Mouse (Mus musculus) neural tube, embryonic 14.5 days (tissue): Measurements from ENCODE around the gene Dact3. TPM values are rescaled to one million over a fixed set of nuclear protein-coding genes. Genes with fewer than 3 reads are reported as not detected.

Experiments
- ATAC-seq: fragments of 200-750 bp; cut with Nextera tagmentation; 2 replicates; pipeline ENCODE4 v1.8.0; 2017; ENCODE audit warnings: low read depth, mild to moderate bottlenecking, moderate TSS enrichment, moderate library complexity
- H3K27ac ChIP-seq: fragments of 300-500 bp; sonication (generic); 2 replicates; pipeline ENCODE4 v1.5.1; 2014; ENCODE audit warnings: low read depth, mild to moderate bottlenecking, control low read depth, low read length, moderate library complexity, mixed read lengths
- H3K27me3 ChIP-seq: fragments of 300-500 bp; sonication (generic); 2 replicates; pipeline ENCODE4 v1.6.1; 2014; ENCODE audit warnings: low read length; ENCODE audit not compliant: control insufficient read depth, insufficient read depth
- H3K36me3 ChIP-seq: fragments of 300-500 bp; sonication (generic); 2 replicates; pipeline ENCODE4 v1.6.1; 2014; ENCODE audit warnings: low read length, mixed read lengths; ENCODE audit not compliant: control insufficient read depth, insufficient read depth
- H3K4me1 ChIP-seq: fragments of 300-500 bp; sonication (generic); 2 replicates; pipeline ENCODE4 v1.6.1; 2014; ENCODE audit warnings: low read length; ENCODE audit not compliant: control insufficient read depth, insufficient read depth
- H3K4me2 ChIP-seq: fragments of 300-500 bp; sonication (generic); 2 replicates; pipeline ENCODE4 v1.6.1; 2014; ENCODE audit warnings: mild to moderate bottlenecking, low read depth, low read length, control low read depth
- H3K4me3 ChIP-seq: fragments of 300-500 bp; sonication (generic); 2 replicates; pipeline ENCODE4 v1.5.1; 2014; ENCODE audit warnings: low read depth, low read length, control low read depth, mixed read lengths
- H3K9ac ChIP-seq: fragments of 300-500 bp; sonication (generic); replicated peaks from 2 replicates; pipeline ENCODE4 v1.6.1; 2014; ENCODE audit warnings: low read depth, mild to moderate bottlenecking, control low read depth, low read length, mixed read lengths
- H3K9me3 ChIP-seq: fragments of 300-500 bp; sonication (generic); 2 replicates; pipeline ENCODE4 v1.6.1; 2016; ENCODE audit warnings: low read length; ENCODE audit not compliant: control insufficient read depth
- WGBS: fragments of 180-500 bp; shearing (Covaris S2); extraction: QIAGEN DNeasy Blood & Tissue Kit; methylation state at CpG from one replicate; pipeline ENCODE4 v1.1.7; 2014; 5-methylcytosine and 5-hydroxymethylcytosine counted together
- polyA plus RNA-seq: library from polyadenylated mRNA; unstranded; fragments of >200 nt; fragmentation: Nextera tagmentation; extraction: Ambion mirVana; gene quantifications from 2 replicates; pipeline ENCODE4 v1.2.1, GENCODE M21; 2014

The Dact3 gene
- polyA plus RNA-seq, 1 experiment from 2014 or later = 6.1 TPM

DNA sequence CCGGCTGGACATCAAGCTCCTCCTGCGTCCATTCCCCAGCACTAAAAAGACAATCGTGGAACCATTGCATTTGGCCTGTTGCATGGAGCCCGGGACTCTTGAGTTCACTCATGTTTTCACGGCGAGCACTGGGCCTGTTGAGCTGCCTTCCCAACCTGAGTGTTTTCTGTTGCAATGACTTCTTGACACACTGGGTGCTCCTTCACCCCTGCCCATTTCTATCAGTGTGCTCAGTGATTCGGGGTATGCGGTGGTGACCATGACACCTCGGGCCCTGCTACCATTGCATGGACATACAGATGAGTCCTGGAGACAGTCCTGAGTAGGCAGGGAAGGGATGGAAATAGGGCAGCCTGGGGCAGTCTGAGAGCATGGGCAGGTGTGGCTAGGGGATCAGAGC, 2.6 kb upstream of the Dact3 start:
- Histone ChIP-seq H3K36me3 (no peaks in the 10 kb centered on the region; the same call in none of the 2 replicates), H3K4me3 (no peak overlapping the region), H3K9me3 (no peaks in the 10 kb centered on the region), H3K9ac (no peak overlapping the region), H3K27ac (no peak overlapping the region), H3K4me1 (peaks cover 14% of the 10 kb centered on the region), H3K27me3 (no peaks in the 10 kb centered on the region), H3K4me2 (no peak overlapping the region)
- 95% methylated on average over 9 of the region's 9 CpGs for WGBS
- no peak for ATAC-seq

DNA sequence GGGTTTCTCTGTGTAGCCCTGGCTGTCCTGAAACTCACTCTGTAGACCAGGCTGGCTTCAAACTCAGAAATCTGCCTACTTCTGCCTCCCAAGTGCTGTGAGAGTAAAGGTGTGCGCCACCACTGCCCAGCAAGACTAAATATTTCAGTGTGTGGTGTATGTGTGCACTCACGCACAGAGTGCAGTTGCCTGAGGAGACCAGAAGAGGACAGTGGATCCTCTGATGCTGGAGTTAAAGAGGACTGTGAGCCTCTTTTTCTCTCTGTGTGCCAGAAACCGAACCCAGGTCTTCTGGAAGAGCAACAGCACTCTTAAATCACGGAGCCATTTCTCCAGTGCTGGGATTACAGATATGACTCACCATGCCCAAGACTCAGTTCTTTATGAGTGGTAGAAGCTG, 1.7 kb upstream of the Dact3 start:
- no peak for ATAC-seq
- peak overlapping the region; percentile 33; the same call in 1 of the 2 replicates for H3K4me2 ChIP-seq
- H3K36me3 ChIP-seq = no peaks in the 10 kb centered on the region; the same call in none of the 2 replicates
- H3K4me3 ChIP-seq = no peak overlapping the region
- 91% methylated on average over 4 of the region's 4 CpGs for WGBS
- no peak overlapping the region for H3K9ac ChIP-seq
- H3K27me3 ChIP-seq = no peaks in the 10 kb centered on the region
- H3K9me3 ChIP-seq = no peaks in the 10 kb centered on the region
- peaks cover 14% of the 10 kb centered on the region for H3K4me1 ChIP-seq
- no peak overlapping the region for H3K27ac ChIP-seq

DNA sequence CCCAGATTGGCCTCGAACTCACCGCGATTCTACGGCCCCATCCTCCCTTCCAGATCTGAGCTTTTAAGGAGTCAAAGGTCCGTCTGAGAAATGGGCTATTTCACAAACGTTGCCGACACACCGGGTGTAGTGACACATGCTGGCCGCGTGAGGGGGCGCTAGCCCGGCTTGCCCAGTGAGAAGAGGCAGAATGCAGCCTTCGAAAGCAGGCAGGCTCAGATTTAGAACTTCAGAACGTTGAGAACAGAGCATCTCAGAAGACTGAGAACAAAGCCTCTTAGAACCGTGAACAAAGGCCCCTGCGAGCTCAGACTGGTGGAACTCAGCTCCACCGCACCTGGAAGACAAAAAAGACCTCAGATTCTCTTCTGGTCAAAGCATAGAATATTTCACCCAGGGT, 927 bp upstream of the Dact3 start:
- H3K4me3 ChIP-seq = peak overlapping the region; percentile 28
- 5% methylated on average over 17 of the region's 17 CpGs for WGBS
- no peak overlapping the region for H3K9ac ChIP-seq
- ATAC-seq = no peak
- peaks cover 14% of the 10 kb centered on the region for H3K4me1 ChIP-seq
- H3K9me3 ChIP-seq = no peaks in the 10 kb centered on the region
- no peaks in the 10 kb centered on the region for H3K27me3 ChIP-seq
- H3K4me2 ChIP-seq = peak overlapping the region; percentile 33
- H3K27ac ChIP-seq = peak overlapping the region; percentile 74
- peaks cover 2% of the 10 kb centered on the region for H3K36me3 ChIP-seq

DNA sequence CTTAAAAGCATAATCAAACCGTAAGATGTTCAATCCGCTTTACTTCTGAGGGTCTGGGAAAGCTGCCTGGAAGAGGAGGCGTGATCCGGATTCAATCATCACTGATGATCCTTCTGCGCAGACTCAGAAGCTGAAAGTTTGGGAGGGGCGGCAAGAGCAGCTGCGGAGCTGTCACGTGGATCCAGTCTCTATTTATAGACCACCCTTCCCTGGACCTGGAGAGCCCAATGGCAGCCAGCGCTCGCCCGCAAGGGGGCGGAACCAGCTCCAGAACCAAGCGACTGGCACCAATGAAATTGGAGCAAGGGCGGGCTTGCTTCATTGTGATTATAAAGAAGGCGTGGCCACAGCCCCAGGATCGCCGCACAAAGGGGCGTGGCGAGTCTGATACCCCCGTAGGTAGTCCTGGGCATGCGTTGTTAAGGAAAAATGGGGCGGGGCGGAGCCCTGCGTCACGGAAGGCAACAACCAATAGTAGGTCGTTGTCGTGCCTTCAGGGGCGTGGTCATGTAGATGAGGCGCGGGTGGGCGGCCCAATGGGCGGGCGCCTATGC, 284 bp upstream of the Dact3 start:
- peak; percentile 95 for ATAC-seq
- Histone ChIP-seq H3K27ac (peak overlapping the region; percentile 74), H3K27me3 (no peaks in the 10 kb centered on the region), H3K4me3 (peak overlapping the region; percentile 70), H3K36me3 (peaks cover 2% of the 10 kb centered on the region), H3K9me3 (no peaks in the 10 kb centered on the region), H3K4me2 (peak overlapping the region; percentile 81), H3K4me1 (peaks cover 14% of the 10 kb centered on the region), H3K9ac (no peak overlapping the region)
- under 1% methylated on average over 31 of the region's 33 CpGs for WGBS

DNA sequence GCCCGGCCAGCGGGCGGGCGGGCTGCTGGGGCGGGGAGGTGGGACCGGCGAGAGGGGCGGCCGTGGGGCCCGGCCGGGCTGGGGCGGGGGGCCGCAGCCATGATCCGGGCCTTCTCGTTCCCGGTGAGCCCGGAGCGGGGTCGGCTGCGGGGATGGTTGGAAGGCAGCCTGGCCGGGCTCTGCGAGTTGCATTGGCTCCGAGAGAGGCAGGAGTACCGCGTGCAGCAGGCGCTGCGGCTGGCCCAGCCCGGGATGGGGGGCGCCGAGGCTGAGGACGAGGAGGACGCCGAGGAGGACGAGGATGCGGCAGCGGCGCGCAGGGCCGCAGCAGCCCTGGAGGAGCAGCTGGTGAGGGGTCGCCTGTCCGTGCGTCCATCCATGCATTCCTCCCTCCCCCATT, 209 bp downstream of the Dact3 start:
- H3K4me2 ChIP-seq = peak overlapping the region; percentile 81
- H3K9me3 ChIP-seq = no peaks in the 10 kb centered on the region
- H3K27ac ChIP-seq = peak overlapping the region; percentile 87
- ATAC-seq = peak; percentile 54
- H3K4me3 ChIP-seq = peak overlapping the region; percentile 70
- H3K9ac ChIP-seq = peak overlapping the region; percentile 81
- H3K4me1 ChIP-seq = peaks cover 14% of the 10 kb centered on the region
- no peaks in the 10 kb centered on the region for H3K27me3 ChIP-seq
- under 1% methylated on average over 40 of the region's 42 CpGs for WGBS
- H3K36me3 ChIP-seq = peaks cover 2% of the 10 kb centered on the region

DNA sequence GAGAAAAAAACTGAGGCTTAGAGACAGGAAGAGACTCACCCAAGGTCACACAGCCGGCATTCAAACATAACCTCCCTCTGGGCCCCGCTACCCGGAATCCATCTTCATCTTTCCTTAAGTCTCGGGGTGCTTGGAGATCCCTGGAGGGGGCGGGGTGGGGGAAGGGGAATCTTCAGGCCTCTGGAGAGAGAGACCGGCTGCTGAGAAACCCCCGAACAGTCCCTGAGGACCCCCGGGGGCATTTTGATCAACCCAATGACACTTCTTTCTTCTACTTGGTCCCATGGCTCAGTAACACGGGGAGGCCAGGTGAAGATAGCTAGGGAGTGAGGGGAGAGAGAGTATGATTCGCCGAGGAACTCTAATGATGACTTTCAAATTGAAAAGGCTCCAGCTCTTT, 889 bp downstream of the Dact3 start:
- Histone ChIP-seq H3K4me1 (peaks cover 14% of the 10 kb centered on the region), H3K27me3 (no peaks in the 10 kb centered on the region), H3K4me3 (peak overlapping the region; percentile 70), H3K9ac (peak overlapping the region; percentile 81), H3K36me3 (peaks cover 2% of the 10 kb centered on the region), H3K27ac (no peak overlapping the region), H3K9me3 (no peaks in the 10 kb centered on the region), H3K4me2 (peak overlapping the region; percentile 81)
- ATAC-seq = no peak
- 8% methylated on average over 11 of the region's 11 CpGs for WGBS

DNA sequence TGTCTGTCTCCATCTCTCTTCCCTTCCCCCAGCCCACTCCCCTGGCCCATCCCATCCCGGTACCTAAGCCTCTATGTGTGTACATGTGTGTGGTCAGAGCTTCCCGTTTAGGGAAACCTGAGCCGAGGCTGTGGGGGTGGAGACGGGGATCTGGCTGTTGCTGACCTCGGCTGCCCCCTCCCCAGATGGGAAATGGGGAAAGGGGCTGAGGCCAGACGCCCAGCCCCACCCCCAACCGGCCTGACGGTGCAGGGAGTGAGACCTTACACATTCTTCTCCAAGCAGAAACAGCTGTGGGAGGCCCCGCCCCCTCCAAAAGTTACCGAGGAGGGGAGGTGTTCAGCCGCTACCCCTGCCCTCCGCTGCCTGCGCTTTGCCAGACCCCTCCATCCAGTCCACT, 1.5 kb downstream of the Dact3 start:
- peaks cover 14% of the 10 kb centered on the region for H3K4me1 ChIP-seq
- H3K27ac ChIP-seq = no peak overlapping the region
- peak overlapping the region; percentile 70 for H3K4me3 ChIP-seq
- H3K9ac ChIP-seq = peak overlapping the region; percentile 81
- peaks cover 2% of the 10 kb centered on the region for H3K36me3 ChIP-seq
- no peaks in the 10 kb centered on the region for H3K27me3 ChIP-seq
- ATAC-seq = no peak
- WGBS = 9% methylated on average over 12 of the region's 13 CpGs
- peak overlapping the region; percentile 81 for H3K4me2 ChIP-seq
- H3K9me3 ChIP-seq = no peaks in the 10 kb centered on the region

DNA sequence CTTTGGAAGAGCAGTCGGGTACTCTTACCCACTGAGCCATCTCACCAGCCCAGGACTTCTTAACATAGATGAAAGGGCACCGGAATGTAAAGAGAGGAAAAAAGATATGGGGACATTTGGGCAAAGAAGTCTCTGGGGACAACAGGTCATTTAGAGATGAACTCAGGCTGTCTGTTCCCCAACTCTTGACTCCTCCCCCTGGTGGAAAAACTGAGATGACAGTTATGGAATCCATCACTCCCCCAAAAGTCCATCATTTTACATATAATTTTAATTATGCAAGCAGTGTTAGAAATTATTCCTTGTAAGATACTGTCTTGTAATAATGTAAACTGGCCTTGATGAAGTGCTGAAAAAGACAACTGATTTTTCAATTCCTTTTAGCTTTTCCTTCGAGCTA, 2.6 kb downstream of the Dact3 start:
- Histone ChIP-seq H3K27me3 (no peaks in the 10 kb centered on the region), H3K4me1 (peaks cover 14% of the 10 kb centered on the region), H3K9me3 (no peaks in the 10 kb centered on the region), H3K36me3 (0 out of 2 replicates have a peak, but pooled peaks cover 2% of the 10 kb centered on the region), H3K4me3 (no peak overlapping the region), H3K9ac (no peak overlapping the region), H3K4me2 (no peak overlapping the region), H3K27ac (no peak overlapping the region)
- ATAC-seq = no peak
- 95% methylated on average over 3 of the region's 3 CpGs for WGBS

DNA sequence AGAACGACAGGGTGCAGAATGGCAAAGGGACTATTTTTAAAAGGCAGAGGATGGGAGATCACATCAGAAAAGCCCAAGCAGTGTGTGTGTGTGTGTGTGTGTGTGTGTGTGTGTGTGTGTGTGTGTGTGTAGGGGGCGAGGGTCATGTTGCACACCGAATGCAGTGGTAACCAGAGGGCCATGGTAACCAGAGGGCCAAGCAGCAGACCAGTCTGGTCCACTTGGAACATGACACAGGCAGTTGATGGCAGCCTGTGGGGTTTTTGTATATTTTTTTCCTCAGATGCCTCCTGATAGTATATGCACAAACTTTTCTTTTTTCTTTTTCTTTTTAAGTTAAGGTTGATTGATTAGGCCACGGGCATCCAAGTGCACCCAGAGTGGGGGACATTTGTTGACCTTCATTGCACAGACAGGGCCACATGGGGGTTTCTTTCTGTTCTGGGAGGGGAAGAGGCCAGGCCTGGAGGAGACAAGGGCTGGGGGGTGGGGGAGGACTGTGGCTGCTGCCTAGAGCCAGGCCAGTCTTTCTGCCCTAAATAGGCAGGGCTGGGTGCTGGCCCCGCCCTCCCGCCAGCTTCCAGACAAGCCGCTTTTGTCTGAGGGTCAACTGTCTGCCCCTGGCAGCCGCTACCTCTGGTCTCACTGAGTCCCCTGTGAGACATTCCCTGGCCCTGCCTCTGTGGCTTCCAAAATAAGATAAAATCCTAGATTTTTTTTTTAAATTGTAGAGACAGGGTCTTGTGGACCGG, 4.9 kb downstream of the Dact3 start:
- peaks cover 3% of the 10 kb centered on the region; the same call in 1 of the 2 replicates for H3K36me3 ChIP-seq
- no peak for ATAC-seq
- peaks cover 14% of the 10 kb centered on the region for H3K4me1 ChIP-seq
- no peak overlapping the region for H3K27ac ChIP-seq
- WGBS = 12% methylated on average over 9 of the region's 9 CpGs
- no peak overlapping the region for H3K9ac ChIP-seq
- H3K27me3 ChIP-seq = peaks cover 11% of the 10 kb centered on the region
- no peaks in the 10 kb centered on the region for H3K9me3 ChIP-seq
- H3K4me3 ChIP-seq = no peak overlapping the region
- no peak overlapping the region for H3K4me2 ChIP-seq
